Comparison of ENCODE assay signal across 29 mouse cellular contexts in the genomic region with DNA sequence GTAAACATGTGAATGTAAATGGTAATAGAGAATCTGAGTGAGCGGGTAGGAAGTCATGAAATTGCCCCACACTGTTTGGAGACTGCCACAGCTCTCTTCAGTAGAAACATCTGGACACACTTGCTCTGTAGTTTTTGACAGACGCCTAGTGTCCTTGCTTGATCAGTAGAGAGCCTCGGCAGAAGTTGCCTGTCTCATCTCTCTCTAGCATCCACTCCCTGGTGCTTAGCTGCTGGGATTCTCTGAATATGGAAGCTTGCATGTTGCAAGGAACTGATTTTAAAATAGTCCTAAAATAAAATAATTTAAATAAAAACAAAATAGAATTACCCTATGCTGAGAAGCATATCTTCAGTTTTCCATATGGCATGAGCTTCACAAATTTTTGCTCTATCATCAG.
"Had no signal": no experiment of that assay in that cellular context is flagged by ENCODE, and none has a peak within 500 bp of the region (broad histone marks: within the 10 kb centered on the region; RNA-seq: fewer than 3 reads in every experiment).

No protein-coding gene starts in this region.

- DNase-seq: left cerebral cortex, postnatal 4 days; liver; liver, embryonic 13.5 days; liver, postnatal 0 days; lung, adult 18-20 months; lung, adult 2 months; lung, embryonic 14.5 days; lung, postnatal 10 days; lung, postnatal 14 days; lung, postnatal 36 days; lung, postnatal 4 days; midbrain, embryonic 14.5 days had no signal

- H3K27ac ChIP-seq: limb, embryonic 10.5 days; limb, embryonic 12.5 days; limb, embryonic 13.5 days; limb, embryonic 15.5 days; liver, embryonic 12.5 days; liver, embryonic 13.5 days; liver, embryonic 14.5 days; liver, embryonic 15.5 days; lung, embryonic 15.5 days; macrophage; midbrain, embryonic 10.5 days; midbrain, embryonic 12.5 days; midbrain, embryonic 13.5 days; midbrain, embryonic 15.5 days had no signal

- ATAC-seq: liver, embryonic 12.5 days; liver, postnatal 0 days; lung, postnatal 0 days; midbrain, embryonic 13.5 days; midbrain, embryonic 15.5 days; midbrain, embryonic 16.5 days had no signal

- H3K4me3 ChIP-seq: limb, embryonic 10.5 days; limb, embryonic 12.5 days; limb, embryonic 13.5 days; limb, embryonic 15.5 days; liver, embryonic 12.5 days; liver, embryonic 13.5 days; liver, embryonic 15.5 days; lung, embryonic 15.5 days; megakaryocyte, embryonic 14.5 days; midbrain, embryonic 10.5 days; midbrain, embryonic 12.5 days; midbrain, embryonic 13.5 days; midbrain, embryonic 15.5 days; myocyte had no signal
